Mouse (Mus musculus): ENCODE measurements around the gene Prickle2. TPM values are rescaled to one million over a fixed set of nuclear protein-coding genes. Genes with fewer than 3 reads are reported as not detected.
A peak's percentile ranks its signal among the peaks of the same experiment; 100 is the strongest.

Prickle2 gene
- total and polyA plus RNA-seq, 2 experiments from 2014 or later = 2.2 to 5.4 TPM

DNA sequence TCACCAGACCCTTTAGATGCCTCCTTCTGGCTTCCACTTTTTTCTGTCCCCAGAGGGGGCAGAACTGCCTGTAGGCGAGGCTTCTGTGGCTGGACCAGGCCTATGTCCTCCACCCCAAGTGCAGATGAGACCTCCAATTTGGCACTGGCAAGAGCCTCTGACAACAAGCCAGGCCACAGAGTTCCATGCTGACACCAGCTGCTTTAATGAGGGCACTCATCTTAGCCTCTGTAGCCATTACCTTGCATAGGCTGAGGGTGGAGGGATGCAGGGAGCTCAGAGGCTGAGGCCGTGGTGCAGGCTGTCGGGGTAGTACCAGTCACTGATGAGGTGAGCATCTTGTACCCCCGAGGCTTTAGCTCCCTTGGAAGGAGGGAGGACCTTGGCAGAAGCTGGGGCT lies 208.7 kb downstream of the Prickle2 start:
- H3K9me3 ChIP-seq (replicated peaks; ENCODE audit: control insufficient read depth, low read length) = no peaks in the 10 kb centered on the region
- TF ChIP-seq EP300 (IDR thresholded peaks at IDR 0.05; ENCODE audit: low read depth) (no peak), CTCF (IDR thresholded peaks at IDR 0.05; ENCODE audit: low read depth) (no peak)
- no peaks in the 10 kb centered on the region for H3K27me3 ChIP-seq (ENCODE audit: control insufficient read depth, insufficient read depth, low read length)
- 79% methylated on average over 4 of the region's 4 CpGs for WGBS
- H3K4me2 ChIP-seq (ENCODE audit: low read depth, low read length) = no peak overlapping the region
- H3K27ac ChIP-seq (ENCODE audit: low read depth) = no peak overlapping the region
- DNase-seq (ENCODE audit: low spot score) (no peak), ATAC-seq (ENCODE audit: insufficient read depth, low read depth) (no peak)
- H3K36me3 ChIP-seq (replicated peaks; ENCODE audit: control insufficient read depth, insufficient read depth, low read length) = no peaks in the 10 kb centered on the region
- H3K9ac ChIP-seq (replicated peaks; ENCODE audit: low read depth, low read length) = no peak overlapping the region
- no peak overlapping the region for H3K4me3 ChIP-seq (ENCODE audit: low read depth, low read length)
- peaks cover 27% of the 10 kb centered on the region for H3K4me1 ChIP-seq (ENCODE audit: control insufficient read depth, insufficient read depth)

DNA sequence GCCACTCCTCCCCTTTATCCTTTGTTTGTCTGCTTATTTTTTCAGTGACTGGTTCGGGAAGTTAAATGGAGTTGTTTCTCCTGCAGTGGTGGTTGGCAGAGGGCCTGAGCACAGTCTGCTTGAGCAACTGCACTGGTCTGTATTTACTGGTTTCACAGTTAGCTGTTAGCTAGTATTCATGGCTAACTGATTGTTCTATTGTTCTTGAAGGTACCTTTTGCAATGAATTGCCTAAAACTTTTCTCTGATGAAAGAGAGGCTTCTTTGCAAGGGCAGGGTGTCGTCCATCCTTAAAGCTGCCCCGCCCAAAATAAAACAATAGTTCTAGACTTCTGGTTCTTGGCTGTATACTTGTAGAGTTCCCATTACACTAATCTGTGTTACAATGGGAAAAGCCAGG lies 210.5 kb downstream of the Prickle2 start:
- Histone ChIP-seq H3K36me3 (replicated peaks; ENCODE audit: control insufficient read depth, insufficient read depth, low read length) (no peaks in the 10 kb centered on the region), H3K4me3 (ENCODE audit: low read depth, low read length) (no peak overlapping the region), H3K9ac (replicated peaks; ENCODE audit: low read depth, low read length) (no peak overlapping the region), H3K4me2 (ENCODE audit: low read depth, low read length) (no peak overlapping the region), H3K4me1 (ENCODE audit: control insufficient read depth, insufficient read depth) (peaks cover 27% of the 10 kb centered on the region), H3K9me3 (replicated peaks; ENCODE audit: control insufficient read depth, low read length) (no peaks in the 10 kb centered on the region), H3K27me3 (ENCODE audit: control insufficient read depth, insufficient read depth, low read length) (no peaks in the 10 kb centered on the region), H3K27ac (ENCODE audit: low read depth) (no peak overlapping the region)
- DNase-seq (ENCODE audit: low spot score) = no peak
- 80% methylated on average over 3 of the region's 3 CpGs for WGBS
- no peak for ATAC-seq (ENCODE audit: insufficient read depth, low read depth)
- TF ChIP-seq EP300 (IDR thresholded peaks at IDR 0.05; ENCODE audit: low read depth) (no peak), CTCF (IDR thresholded peaks at IDR 0.05; ENCODE audit: low read depth) (no peak)

DNA sequence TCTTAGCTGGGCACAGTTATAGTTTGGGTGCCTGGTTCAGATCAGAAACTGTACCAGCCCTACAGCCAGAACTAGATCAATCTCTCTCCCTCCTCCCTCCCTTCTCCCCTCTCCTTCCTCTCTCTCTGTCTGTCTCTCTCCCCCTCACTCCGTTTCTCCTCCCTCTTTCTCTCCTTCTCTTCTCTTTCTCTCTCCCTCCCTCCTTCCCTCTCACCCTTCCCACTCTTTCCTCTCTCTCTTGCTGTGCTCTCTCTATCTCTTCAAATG lies 224.3 kb downstream of the Prickle2 start:
- peak overlapping the region; percentile 61 for H3K4me2 ChIP-seq (ENCODE audit: low read depth, low read length)
- H3K27me3 ChIP-seq (ENCODE audit: control insufficient read depth, insufficient read depth, low read length) = no peaks in the 10 kb centered on the region
- no peaks in the 10 kb centered on the region for H3K36me3 ChIP-seq (replicated peaks; ENCODE audit: control insufficient read depth, insufficient read depth, low read length)
- H3K27ac ChIP-seq (ENCODE audit: low read depth) = peak overlapping the region; percentile 54; the same call in 1 of the 2 replicates
- WGBS = 5% methylated on average over 1 of the region's 1 CpGs
- H3K9me3 ChIP-seq (replicated peaks; ENCODE audit: control insufficient read depth, low read length) = no peaks in the 10 kb centered on the region
- peaks cover 9% of the 10 kb centered on the region; the same call in 1 of the 2 replicates for H3K4me1 ChIP-seq (ENCODE audit: control insufficient read depth, insufficient read depth)
- ATAC-seq (ENCODE audit: insufficient read depth, low read depth) (no peak), DNase-seq (ENCODE audit: low spot score) (no peak)
- H3K4me3 ChIP-seq (ENCODE audit: low read depth, low read length) = peak overlapping the region; percentile 40
- no peak for TF ChIP-seq CTCF (IDR thresholded peaks at IDR 0.05; ENCODE audit: low read depth)
- TF ChIP-seq EP300 (IDR thresholded peaks at IDR 0.05; ENCODE audit: low read depth) = no peak
- H3K9ac ChIP-seq (replicated peaks; ENCODE audit: low read depth, low read length) = peak overlapping the region; percentile 49; the same call in 1 of the 2 replicates

DNA sequence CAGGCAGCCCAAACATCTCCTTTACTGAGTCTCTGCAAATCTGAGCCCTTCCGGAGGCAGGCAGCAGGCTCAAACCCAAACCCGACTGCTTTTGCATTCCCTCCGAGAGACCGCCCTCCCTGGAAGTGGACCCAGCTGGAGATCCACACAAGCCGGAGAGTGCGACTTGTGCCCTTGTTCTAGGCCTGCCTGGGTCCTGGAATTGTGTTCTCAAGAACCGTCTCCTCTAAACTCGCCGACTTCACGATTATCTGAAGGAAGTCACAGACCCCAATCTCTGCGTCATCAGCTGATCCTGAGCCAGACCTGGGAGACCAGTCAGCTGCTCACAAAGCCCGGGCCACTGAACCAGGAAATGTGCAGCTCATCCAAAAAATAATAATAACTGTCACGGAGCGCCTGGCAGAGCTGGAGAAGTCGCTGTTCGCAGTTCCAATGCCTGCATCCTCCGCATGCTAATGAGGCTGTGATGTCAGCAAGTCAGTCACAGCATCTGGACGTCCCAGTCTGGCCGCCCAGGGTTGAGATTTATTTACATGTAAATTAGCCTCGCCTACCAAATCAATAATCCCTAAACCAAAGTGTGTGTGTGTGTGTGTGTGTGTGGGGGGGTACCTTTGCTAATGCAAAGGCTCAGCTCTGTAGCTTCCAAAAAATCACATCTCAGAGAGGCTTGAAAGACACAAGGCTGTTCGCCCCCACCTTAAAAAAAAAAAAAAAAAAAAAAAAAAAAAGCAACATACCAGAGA lies 224.8 kb downstream of the Prickle2 start:
- Histone ChIP-seq H3K27ac (ENCODE audit: low read depth) (peak overlapping the region; percentile 54), H3K27me3 (ENCODE audit: control insufficient read depth, insufficient read depth, low read length) (no peaks in the 10 kb centered on the region), H3K36me3 (replicated peaks; ENCODE audit: control insufficient read depth, insufficient read depth, low read length) (no peaks in the 10 kb centered on the region), H3K4me3 (ENCODE audit: low read depth, low read length) (peak overlapping the region; percentile 40), H3K9me3 (replicated peaks; ENCODE audit: control insufficient read depth, low read length) (no peaks in the 10 kb centered on the region), H3K4me2 (ENCODE audit: low read depth, low read length) (peak overlapping the region; percentile 61), H3K9ac (replicated peaks; ENCODE audit: low read depth, low read length) (peak overlapping the region; percentile 49), H3K4me1 (ENCODE audit: control insufficient read depth, insufficient read depth) (peaks cover 9% of the 10 kb centered on the region; the same call in 1 of the 2 replicates)
- TF ChIP-seq CTCF (IDR thresholded peaks at IDR 0.05; ENCODE audit: low read depth) (no peak), EP300 (IDR thresholded peaks at IDR 0.05; ENCODE audit: low read depth) (no peak)
- ATAC-seq (ENCODE audit: insufficient read depth, low read depth) (peak; percentile 68), DNase-seq (ENCODE audit: low spot score) (peak; percentile 63)
- WGBS = 2% methylated on average over 21 of the region's 21 CpGs

DNA sequence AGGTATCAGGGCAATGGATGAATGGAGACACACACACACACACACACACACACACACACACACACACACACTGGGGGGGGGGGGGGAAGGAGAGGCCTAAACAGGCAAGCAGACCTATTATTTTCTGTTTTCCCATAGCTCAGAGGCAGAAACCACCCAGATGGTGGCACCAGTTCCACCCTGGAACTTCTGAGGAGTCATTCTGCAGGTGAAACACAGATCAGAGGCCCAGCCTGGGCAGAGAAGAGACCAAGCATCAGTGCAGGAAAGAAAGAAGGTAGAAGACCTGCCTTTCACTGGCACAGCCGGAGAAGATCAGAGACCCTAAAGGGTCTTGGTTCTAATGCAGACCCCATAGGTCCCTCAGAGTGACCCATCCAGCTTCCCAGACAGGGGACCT lies 227.3 kb downstream of the Prickle2 start:
- Histone ChIP-seq H3K4me3 (ENCODE audit: low read depth, low read length) (no peak overlapping the region), H3K9ac (replicated peaks; ENCODE audit: low read depth, low read length) (no peak overlapping the region), H3K4me2 (ENCODE audit: low read depth, low read length) (peak overlapping the region; percentile 61; the same call in 1 of the 2 replicates), H3K36me3 (replicated peaks; ENCODE audit: control insufficient read depth, insufficient read depth, low read length) (no peaks in the 10 kb centered on the region), H3K9me3 (replicated peaks; ENCODE audit: control insufficient read depth, low read length) (no peaks in the 10 kb centered on the region), H3K27me3 (ENCODE audit: control insufficient read depth, insufficient read depth, low read length) (no peaks in the 10 kb centered on the region), H3K4me1 (ENCODE audit: control insufficient read depth, insufficient read depth) (peaks cover 9% of the 10 kb centered on the region; the same call in 1 of the 2 replicates), H3K27ac (ENCODE audit: low read depth) (no peak overlapping the region)
- WGBS = 70% methylated on average over 1 of the region's 1 CpGs
- no peak for DNase-seq (ENCODE audit: low spot score)
- ATAC-seq (ENCODE audit: insufficient read depth, low read depth) = no peak
- no peak for TF ChIP-seq EP300 (IDR thresholded peaks at IDR 0.05; ENCODE audit: low read depth)
- peak; percentile 13; the same call in 1 of the 2 replicates for TF ChIP-seq CTCF (IDR thresholded peaks at IDR 0.05; ENCODE audit: low read depth)

DNA sequence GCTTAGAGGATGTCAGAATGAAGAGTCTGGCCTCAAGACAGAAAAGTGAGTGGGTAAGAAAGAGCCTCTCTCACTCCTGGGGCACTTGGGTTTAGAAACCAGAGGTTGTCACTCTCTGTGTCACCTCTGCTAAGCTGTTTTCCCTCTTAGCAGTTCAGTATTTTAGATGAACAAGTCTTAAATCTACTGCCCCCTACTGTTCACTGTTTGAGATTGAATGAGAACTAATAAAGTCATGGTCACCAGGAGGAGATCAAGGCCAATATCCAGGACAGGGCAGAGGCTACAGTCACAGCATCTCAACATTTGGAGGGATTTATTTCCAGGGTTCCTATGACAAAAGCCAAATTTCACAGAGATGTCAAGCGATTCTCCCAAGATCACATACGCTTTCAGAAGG lies 228.3 kb downstream of the Prickle2 start:
- no peaks in the 10 kb centered on the region for H3K27me3 ChIP-seq (ENCODE audit: control insufficient read depth, insufficient read depth, low read length)
- peak; percentile 54 for DNase-seq (ENCODE audit: low spot score)
- no peak overlapping the region for H3K9ac ChIP-seq (replicated peaks; ENCODE audit: low read depth, low read length)
- no peak for ATAC-seq (ENCODE audit: insufficient read depth, low read depth)
- no peaks in the 10 kb centered on the region for H3K9me3 ChIP-seq (replicated peaks; ENCODE audit: control insufficient read depth, low read length)
- 82% methylated on average over 2 of the region's 2 CpGs for WGBS
- H3K4me3 ChIP-seq (ENCODE audit: low read depth, low read length) = no peak overlapping the region
- H3K36me3 ChIP-seq (replicated peaks; ENCODE audit: control insufficient read depth, insufficient read depth, low read length) = no peaks in the 10 kb centered on the region
- TF ChIP-seq EP300 (IDR thresholded peaks at IDR 0.05; ENCODE audit: low read depth) (no peak), CTCF (IDR thresholded peaks at IDR 0.05; ENCODE audit: low read depth) (peak; percentile 61)
- no peak overlapping the region for H3K27ac ChIP-seq (ENCODE audit: low read depth)
- H3K4me2 ChIP-seq (ENCODE audit: low read depth, low read length) = no peak overlapping the region
- H3K4me1 ChIP-seq (ENCODE audit: control insufficient read depth, insufficient read depth) = peaks cover 9% of the 10 kb centered on the region; the same call in 1 of the 2 replicates

Data from heart, postnatal 0 days (tissue).